Mouse (Mus musculus) small intestine, adult 2 months (tissue): ENCODE results near the gene Rab6b.

ENCODE experiments used
- CTCF ChIP-seq: fragments of 200-500 bp; IDR thresholded peaks from 2 replicates; pipeline ENCODE4 v1.5.1; 2012; ENCODE audit warnings: low read depth, mild to moderate bottlenecking, control low read depth, inconsistent platforms, low read length, moderate library complexity, mixed read lengths; ENCODE audit not compliant: insufficient replicate concordance, insufficient read length; ENCODE audit errors: extremely low read depth
- POLR2A ChIP-seq: fragments of 200-500 bp; IDR thresholded peaks from 2 replicates; pipeline ENCODE4 v1.6.1; 2012; ENCODE audit warnings: low read depth, mild to moderate bottlenecking, control low read depth, inconsistent platforms, low read length, moderate library complexity

DNA sequence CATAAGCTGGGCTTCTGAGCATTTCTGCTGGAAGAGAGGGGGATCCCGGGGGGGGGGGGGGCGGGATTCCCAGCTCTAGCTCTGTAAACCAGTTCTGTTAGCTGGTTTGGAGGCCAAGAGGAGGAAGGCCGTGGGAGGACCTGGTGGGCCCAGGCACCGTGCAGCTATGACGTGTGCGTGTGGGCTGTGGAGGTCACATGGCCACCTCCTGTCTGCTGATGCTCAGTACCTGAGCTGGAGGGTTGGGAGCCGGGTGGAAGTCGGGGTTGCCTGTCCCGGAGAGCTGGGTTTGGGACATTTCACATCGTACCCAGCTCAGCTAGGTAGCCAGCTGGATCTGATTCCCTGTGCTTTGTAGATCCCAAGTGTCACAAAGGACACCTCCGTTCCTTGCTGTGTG, 1.8 kb downstream of the Rab6b start:
- no peak for TF ChIP-seq POLR2A
- no peak for TF ChIP-seq CTCF
